Mouse (Mus musculus) thymus, adult 2 months (tissue): ENCODE measurements around the gene Hdac2. TPM values are rescaled to one million over a fixed set of nuclear protein-coding genes. Genes with fewer than 3 reads are reported as not detected.

Experiments
- DNase-seq: peaks from one replicate; pipeline ENCODE4 v3.0.0; 2021
- H3K27ac ChIP-seq: fragments of 200-500 bp; 2 replicates; pipeline ENCODE4 v1.5.1; 2012; ENCODE audit warnings: low read length, control low read depth; ENCODE audit not compliant: control insufficient read depth, insufficient read depth
- H3K27me3 ChIP-seq: fragments of 200-500 bp; 2 replicates; pipeline ENCODE4 v1.6.1; 2012; ENCODE audit warnings: mild to moderate bottlenecking, low read length, moderate library complexity, mixed read lengths; ENCODE audit not compliant: control insufficient read depth, insufficient read depth
- H3K36me3 ChIP-seq: fragments of 200-500 bp; 2 replicates; pipeline ENCODE4 v1.6.1; 2012; ENCODE audit warnings: mild to moderate bottlenecking, low read length, moderate library complexity; ENCODE audit not compliant: control insufficient read depth, insufficient read depth
- H3K4me1 ChIP-seq: fragments of 200-500 bp; replicated peaks from 2 replicates; pipeline ENCODE4 v1.6.1; 2012; ENCODE audit warnings: low read length; ENCODE audit not compliant: control insufficient read depth, insufficient read depth
- H3K4me3 ChIP-seq: fragments of 200-500 bp; 2 replicates; pipeline ENCODE4 v1.5.1; 2012; ENCODE audit warnings: mild to moderate bottlenecking, low read length, control low read depth, moderate library complexity; ENCODE audit not compliant: control insufficient read depth, insufficient read depth
- CTCF ChIP-seq: fragments of 200-500 bp; IDR thresholded peaks from 2 replicates; pipeline ENCODE4 v1.5.1; 2012; ENCODE audit warnings: mild to moderate bottlenecking, control low read depth, low read length, moderate library complexity, borderline replicate concordance; ENCODE audit not compliant: control insufficient read depth, poor library complexity, insufficient read depth; ENCODE audit errors: extremely low read depth
- POLR2A ChIP-seq: fragments of 200-500 bp; IDR thresholded peaks from 2 replicates; pipeline ENCODE4 v1.6.1; 2012; ENCODE audit warnings: mild to moderate bottlenecking, low read length, control low read depth, moderate library complexity; ENCODE audit not compliant: control insufficient read depth, poor library complexity, insufficient read depth; ENCODE audit errors: extremely low read depth
- WGBS: fragments of 180-500 bp; shearing (Covaris S2); methylation state at CpG from one replicate; pipeline ENCODE4 v1.1.7; 2018; 5-methylcytosine and 5-hydroxymethylcytosine counted together
- polyA plus RNA-seq: library from polyadenylated mRNA; depleted of rRNA; stranded (reverse); fragments of >200 nt; gene quantifications from 2 replicates; pipeline ENCODE4 v1.2.3, GENCODE M21; 2012

Hdac2 gene
- polyA plus RNA-seq, 1 experiment = 23.0 TPM

- no peak for DNase-seq
- H3K4me1 ChIP-seq = no peaks in the 10 kb centered on the region
- WGBS = 93% methylated on average over 1 of the region's 1 CpGs
These were observed 14.7 kb upstream of the Hdac2 start for GRCm38 (mm10) chr10:36959563-36960110.

DNA sequence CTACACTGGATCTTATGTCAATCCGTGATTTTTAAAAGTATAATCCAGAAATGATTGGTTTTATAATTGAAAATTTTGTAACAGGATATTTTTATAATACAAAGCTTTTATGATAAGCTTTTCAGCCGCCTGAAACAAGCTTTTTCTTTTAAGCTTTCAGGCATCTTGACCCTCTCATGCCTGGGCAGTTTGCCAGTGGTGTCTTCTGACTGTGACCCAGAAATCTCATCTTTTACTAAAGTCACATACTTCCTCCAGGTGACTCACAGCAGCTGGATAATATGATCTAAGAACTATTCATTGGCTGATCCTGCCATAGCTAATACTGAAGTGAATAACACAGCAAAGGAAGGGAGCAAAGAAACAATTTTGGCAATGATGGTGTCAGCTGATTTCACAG lies 9.9 kb upstream of the Hdac2 start:
- H3K27ac ChIP-seq = no peak overlapping the region
- no peaks in the 10 kb centered on the region for H3K27me3 ChIP-seq
- TF ChIP-seq POLR2A (no peak), CTCF (no peak)
- H3K36me3 ChIP-seq = no peaks in the 10 kb centered on the region
- H3K4me3 ChIP-seq = no peak overlapping the region
- DNase-seq = no peak
- no peaks in the 10 kb centered on the region for H3K4me1 ChIP-seq
- WGBS = 85% methylated on average over 2 of the region's 2 CpGs

More at GRCm38 (mm10) chr10:36959563-36960110, 14.7 kb upstream of the Hdac2 start:
- Histone ChIP-seq H3K36me3 (no peaks in the 10 kb centered on the region), H3K27me3 (no peaks in the 10 kb centered on the region), H3K27ac (no peak overlapping the region), H3K4me3 (no peak overlapping the region)
- TF ChIP-seq CTCF (no peak), POLR2A (no peak)

GRCm38 (mm10) chr10:36974676-36975520 lies 554 bp downstream of the Hdac2 start:
- Histone ChIP-seq H3K4me3 (peak overlapping the region; percentile 71), H3K27ac (peak overlapping the region; percentile 52), H3K36me3 (no peaks in the 10 kb centered on the region), H3K27me3 (no peaks in the 10 kb centered on the region), H3K4me1 (peaks cover 3% of the 10 kb centered on the region)
- DNase-seq = peak; percentile 73
- WGBS = under 1% methylated on average over 60 of the region's 63 CpGs
- TF ChIP-seq POLR2A = no peak
- TF ChIP-seq CTCF = no peak

- WGBS = 98% methylated on average over 4 of the region's 4 CpGs
- no peak overlapping the region for H3K4me3 ChIP-seq
- TF ChIP-seq POLR2A = no peak
- H3K36me3 ChIP-seq = peaks cover 7% of the 10 kb centered on the region
- no peaks in the 10 kb centered on the region for H3K4me1 ChIP-seq
- H3K27ac ChIP-seq = no peak overlapping the region
- peak; percentile 12 for DNase-seq
- H3K27me3 ChIP-seq = no peaks in the 10 kb centered on the region
These were observed 7.5 kb downstream of the Hdac2 start for GRCm38 (mm10) chr10:36981866-36982265.

DNA sequence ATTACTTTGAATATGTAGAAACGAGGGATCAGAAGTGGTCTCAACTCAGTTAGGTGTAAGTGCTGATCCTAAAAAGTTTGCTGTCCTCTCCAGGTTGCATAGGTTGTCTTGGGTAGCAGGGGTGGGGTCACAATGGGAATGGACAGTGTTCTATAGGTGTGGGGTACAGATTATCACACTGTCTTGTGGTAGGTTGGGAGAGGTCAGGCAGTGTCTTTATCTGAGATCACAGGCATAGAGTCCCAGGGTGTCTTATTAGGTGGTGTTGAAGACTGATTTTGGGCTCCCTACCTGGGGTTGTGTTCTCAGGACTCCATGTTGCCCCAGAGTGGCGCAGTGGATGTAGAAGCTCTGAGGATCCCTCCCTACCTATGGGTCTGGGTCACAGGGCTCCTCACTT lies 17.8 kb downstream of the Hdac2 start:
- no peak overlapping the region for H3K4me3 ChIP-seq
- no peaks in the 10 kb centered on the region for H3K27me3 ChIP-seq
- WGBS = 99% methylated on average over 2 of the region's 2 CpGs
- H3K27ac ChIP-seq = no peak overlapping the region
- no peak for TF ChIP-seq POLR2A
- no peak for TF ChIP-seq CTCF
- DNase-seq = no peak
- peaks cover 60% of the 10 kb centered on the region for H3K36me3 ChIP-seq
- no peaks in the 10 kb centered on the region for H3K4me1 ChIP-seq

DNA sequence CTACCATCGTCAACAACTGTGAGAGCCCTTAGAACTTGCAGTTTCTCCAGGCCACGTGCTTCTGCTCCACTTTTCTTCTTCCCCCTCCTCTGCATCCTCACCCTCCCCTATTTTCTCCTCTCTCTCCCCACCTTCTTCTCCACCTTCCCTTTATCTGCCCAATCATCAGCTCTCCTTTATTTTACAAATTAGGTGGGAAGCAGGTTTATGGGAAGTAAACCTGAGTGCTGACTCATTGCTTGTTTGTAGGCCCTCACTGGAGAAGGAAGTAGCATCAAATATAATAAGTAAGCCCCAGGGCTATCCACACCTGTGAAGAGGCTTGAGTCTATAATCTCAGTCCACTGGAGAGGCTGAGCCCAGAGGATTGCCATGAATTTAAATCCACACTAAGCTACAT lies 26.5 kb downstream of the Hdac2 start:
- no peak for DNase-seq
- Histone ChIP-seq H3K4me1 (no peaks in the 10 kb centered on the region), H3K4me3 (no peak overlapping the region), H3K27me3 (no peaks in the 10 kb centered on the region), H3K36me3 (peaks cover 53% of the 10 kb centered on the region), H3K27ac (no peak overlapping the region)
- WGBS = 94% methylated on average over 2 of the region's 2 CpGs
- no peak for TF ChIP-seq CTCF
- TF ChIP-seq POLR2A = no peak
